Mouse (Mus musculus) ES-Bruce4 (cell line): Measurements from ENCODE around the gene Appbp2.

Source experiments
- CTCF ChIP-seq: IDR thresholded peaks from one replicate; pipeline ENCODE4 v1.8.1; 2011; ENCODE audit warnings: low read depth, low read length
- EP300 ChIP-seq: IDR thresholded peaks from 2 replicates; pipeline ENCODE4 v1.6.1; 2011; ENCODE audit warnings: low read depth, low read length; ENCODE audit not compliant: insufficient read depth
- POLR2A ChIP-seq: IDR thresholded peaks from one replicate; pipeline ENCODE4 v1.8.1; 2011; ENCODE audit warnings: low read length; ENCODE audit not compliant: insufficient read depth

- TF ChIP-seq CTCF, result no peak
- no peak for TF ChIP-seq POLR2A
- TF ChIP-seq EP300, result no peak
Measured at GRCm38 (mm10) chr11:85196046-85196445, 38.9 kb downstream of the Appbp2 start.
